Mouse (Mus musculus) lung, postnatal 4 days (tissue): ENCODE results near the gene Etfb.

Source experiments
- DNase-seq, 2 experiments: peaks; one replicate each; pipeline ENCODE4 v3.0.0; 2021

Etfb gene

DNA sequence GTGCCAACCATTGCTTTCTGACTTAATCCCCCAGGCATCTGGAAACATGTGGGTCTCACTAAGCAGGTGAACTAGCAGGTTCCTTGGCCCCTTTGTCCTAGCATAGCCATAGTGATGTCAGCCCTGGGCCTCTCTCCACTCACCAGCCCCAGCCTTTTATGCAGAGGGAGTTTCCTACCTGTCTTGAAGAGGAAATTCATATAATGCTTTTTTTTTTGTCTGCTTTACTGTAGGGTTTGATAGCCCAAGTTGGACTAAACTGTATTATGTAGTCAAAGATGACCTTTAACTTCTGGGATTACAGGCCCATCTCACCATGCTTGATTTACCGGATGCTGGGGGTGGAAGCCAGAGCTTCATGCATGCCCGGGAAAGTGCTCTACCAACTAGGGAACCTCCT lies 5.9 kb downstream of the Etfb start:
- DNase-seq: no peak

DNA sequence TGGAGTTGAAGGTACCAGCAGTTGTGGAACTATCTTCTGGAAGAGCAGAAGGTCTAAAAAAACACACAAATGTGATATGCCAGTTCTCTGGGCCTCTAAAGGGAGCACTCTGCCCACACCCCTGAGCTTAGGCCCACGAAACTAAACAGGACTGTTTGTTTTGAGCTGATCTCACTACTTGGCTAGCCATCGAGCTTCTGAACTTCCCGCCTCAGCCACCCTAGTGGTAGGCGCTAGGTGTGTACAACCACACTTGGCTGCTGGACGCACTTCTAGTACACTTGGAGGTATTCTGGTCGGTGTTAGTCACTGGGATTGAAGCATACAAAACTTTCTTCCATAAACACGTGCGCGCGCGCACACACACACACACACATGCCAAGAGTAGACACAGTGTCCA lies 7.8 kb downstream of the Etfb start:
- no peak for DNase-seq

DNA sequence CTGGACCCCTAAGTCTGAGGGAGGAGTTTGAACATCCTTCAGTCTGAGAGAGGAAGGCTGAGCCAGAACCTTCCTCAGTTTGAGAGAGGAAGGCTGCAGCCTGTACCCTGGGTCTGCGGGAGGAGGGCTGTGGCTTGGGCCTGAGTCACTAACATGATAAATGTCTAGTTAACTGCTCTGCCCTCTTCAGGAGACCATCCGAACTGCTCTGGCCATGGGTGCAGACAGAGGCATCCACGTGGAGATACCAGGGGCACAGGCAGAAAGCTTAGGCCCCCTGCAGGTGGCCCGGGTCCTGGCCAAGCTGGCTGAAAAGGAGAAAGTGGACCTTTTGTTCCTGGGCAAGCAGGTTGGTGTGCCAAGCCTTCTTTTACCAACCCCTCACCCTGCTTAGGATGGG lies 8.7 kb downstream of the Etfb start:
- peak in 1 of 2 experiments; percentile 53 for DNase-seq

DNA sequence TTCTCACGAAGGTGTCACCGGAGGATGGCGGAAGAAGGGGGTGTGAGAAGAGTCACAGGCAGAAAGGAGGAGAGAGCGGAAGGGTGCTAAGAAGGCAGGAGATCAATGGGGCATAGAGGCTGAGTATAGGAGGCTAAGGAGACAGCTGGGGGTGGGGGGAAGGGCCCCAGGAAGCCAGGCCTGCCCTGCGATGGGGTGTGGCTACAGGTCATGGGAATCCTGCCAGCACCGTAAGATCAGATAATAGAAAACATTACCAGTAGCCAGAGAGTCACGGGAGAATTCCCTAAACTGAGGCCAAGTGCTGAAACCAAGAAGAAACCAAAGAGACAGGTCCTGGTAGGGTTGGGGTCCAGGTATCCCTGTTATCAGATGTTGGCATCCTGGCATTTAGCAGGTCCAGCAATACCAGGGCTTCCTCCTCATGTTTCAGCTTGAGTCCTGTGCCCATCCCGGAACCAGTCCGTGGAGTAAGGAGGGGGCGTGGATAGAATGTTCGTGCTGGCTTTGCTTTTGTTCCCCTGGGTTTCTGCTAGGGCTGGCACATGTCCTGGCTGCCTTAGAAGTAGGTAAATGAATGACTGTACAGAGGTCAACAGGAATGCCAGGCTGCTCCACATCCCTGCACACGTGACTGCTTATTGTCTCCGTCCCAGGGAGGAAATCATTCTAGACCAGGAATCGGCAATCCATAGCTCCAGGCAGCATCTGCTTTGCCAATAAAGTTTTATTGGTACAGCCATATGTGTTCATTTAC lies 9.9 kb downstream of the Etfb start:
- no peak for DNase-seq

DNA sequence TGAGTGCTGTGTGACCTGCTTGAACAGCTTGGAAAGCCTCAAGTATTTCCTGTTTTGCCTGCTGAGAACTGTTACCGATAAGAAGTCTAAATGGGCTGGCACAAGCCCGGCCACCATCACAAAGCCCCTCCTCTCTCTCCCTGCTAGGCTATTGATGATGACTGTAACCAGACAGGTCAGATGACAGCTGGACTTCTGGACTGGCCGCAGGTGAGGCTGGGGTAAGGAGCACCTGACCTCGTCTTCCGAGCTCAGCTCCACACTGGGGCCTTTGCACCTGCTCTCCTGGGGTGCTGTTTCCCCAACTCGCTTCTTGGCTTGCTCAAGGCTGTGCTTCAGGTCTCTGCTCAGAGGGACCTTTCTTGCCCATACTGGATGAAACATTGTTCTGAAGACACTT lies 10.5 kb downstream of the Etfb start:
- DNase-seq: no peak

DNA sequence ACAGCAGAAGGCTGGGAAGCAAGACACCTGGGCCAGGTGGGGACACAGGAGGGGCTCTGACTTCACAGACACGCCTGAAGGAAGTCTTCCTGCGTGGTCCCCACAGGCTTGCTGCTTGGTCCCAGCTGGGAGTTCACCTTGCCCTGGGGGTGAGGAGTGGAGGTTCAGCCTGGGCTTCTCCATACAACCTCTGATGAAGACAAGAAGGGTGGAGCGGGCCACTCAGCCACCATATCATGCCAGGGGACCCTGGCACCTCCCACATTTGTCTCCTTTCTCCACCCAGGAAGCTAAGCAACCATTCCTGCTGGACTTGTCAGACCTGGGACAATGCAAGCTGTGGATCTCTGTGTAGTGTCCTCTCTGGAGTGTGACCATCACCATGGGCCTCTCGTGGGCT lies 19.0 kb downstream of the Etfb start, which contains the start of gene Vsig10l:
Gene Vsig10l (plus strand): TSS at position 301 of the 400 bp plus-strand sequence.
- DNase-seq: no peak

DNA sequence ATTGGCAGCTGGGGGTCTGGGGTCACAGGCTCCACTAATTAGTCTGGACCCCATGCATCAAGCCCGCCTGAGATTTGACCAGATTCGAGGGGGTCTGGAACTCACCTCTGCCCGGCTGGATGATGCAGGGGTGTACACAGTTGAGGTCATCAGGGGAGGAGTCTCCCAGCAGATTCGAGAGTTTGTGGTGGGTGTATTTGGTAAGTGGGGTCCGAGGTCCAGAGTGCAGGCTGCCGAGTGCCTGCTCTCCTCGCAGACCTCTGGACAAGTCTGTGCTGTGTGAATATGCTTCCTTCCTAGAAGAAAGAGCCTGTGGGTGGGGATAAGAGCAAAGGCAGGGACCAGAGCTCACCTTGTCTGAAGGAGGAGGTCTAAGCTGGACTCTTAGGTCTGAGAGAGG lies 20.1 kb downstream of the Etfb start:
- no peak for DNase-seq

DNA sequence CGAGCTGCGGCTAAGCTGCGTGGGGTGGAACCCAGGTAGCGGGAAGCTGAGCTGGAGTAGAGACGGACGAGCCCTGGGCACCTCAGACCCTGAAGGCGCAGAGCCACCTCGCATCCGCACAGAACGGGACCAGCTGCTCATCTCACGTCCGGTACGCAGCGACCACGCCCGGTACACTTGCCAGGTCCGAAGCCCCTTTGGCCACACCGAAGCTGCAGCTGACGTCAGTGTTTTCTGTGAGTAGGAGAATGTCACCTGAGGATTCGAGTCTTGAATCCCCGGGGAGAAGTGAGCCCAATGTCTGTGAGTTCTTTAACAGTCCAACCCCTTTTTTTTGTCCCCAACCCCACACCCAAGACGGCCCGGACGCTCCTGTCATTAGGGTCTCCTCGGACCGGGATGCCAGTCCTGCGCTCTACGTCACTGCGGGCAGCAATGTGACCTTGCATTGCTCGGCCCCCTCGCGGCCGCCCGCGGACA lies 21.0 kb downstream of the Etfb start:
- DNase-seq: no peak

DNA sequence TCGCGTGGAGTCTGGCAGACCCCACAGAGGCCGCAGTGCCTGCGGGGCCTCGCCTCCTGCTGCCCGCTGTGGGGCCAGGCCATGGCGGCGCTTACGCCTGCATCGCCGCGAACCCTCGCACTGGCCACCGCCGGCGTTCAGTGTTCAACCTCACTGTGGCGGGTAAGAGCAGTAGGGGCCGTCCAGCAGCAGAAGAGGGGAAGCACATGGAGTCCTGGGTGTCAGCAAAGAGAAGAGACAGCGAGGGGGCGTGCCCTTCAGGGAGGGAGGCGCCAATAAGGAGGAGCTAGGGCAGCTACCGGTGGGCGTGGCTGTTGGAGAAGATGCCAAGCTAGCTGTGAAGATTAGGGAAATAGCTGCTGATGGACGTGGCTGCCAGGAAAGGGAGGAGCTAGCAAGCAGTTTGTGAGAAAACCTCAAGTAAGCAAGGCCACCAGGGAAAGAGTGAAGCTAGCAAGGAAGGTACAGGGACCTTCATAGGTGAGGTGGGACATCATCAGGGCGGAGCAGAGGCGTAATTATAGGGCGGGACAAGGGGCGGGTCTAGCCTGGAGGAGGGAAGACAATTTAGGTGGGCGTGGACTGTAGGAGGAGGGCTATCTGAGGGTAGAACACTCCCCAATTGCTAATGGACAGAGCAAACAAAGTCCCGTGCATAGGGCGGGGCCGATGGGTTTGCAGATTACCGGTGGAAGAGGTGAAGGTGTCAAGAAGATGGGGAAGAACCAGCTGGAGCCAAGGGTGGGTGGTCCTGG lies 21.6 kb downstream of the Etfb start:
- DNase-seq: peak; percentile 94 to 95

DNA sequence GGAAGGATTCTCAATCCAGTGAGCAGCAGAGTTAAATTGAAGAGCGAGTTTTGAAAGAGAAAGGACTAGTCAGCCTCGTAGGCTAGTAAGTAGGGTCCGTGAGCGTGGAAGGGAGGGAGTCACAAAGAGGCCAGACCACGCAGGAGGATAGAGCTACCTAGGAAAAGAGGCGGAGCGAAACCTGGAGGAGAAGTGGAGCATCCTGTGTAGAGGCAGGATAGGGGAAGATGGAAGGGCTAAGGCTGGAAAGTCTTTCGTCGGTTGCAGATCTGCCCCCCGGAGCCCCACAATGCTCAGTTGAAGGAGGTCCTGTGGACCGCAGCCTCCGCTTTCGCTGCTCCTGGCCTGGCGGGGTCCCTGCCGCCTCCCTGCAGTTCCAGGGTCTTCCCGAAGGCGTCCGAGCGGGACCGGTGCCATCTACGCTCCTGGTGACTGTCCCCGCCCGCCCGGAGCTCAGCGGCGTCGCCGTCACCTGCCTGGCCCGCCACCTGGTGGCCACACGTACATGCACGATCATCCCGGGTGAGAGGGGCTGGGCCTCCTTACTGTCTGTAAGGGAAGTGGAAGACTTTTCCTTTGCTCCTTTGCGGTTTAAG lies 22.3 kb downstream of the Etfb start:
- peak; percentile 90 to 92 for DNase-seq

DNA sequence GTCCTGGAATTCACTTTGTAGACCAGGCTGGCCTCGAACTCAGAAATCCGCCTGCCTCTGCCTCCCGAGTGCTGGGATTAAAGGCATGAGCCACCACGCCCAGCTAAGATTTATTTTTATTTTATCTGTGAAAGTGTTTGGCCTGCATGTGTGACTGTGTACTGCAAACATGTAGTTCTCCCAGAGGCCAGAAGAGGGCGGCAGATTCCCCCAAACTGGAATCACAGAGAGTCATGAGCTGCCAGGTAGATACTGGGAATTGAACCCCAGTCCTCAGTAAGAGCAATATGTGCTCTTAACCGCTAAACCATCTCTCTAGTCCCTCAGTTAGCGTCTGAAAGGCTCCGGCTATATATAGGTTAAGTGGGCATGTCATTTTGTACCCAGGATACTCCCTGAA lies 26.5 kb downstream of the Etfb start:
- peak in 1 of 2 experiments; percentile 45 for DNase-seq

DNA sequence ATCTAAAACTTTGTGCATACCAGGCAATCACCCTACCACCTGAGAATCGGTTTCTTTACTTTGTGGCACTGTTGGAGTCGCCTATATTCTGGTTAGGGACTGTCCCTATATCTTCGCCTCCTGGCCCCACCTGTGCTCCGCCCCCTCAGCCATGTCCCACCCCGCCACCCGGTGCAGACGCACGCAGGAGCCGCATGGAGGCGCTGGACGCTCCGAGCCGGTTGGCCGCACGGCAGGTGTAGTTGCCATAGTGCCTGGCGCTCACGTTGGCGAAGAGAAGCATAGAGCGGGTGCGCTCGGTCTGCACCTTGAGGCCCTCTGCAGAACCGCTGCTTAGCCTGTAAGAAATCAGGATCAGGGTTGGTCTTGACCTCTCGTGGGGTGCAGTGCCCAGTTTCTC lies 31.8 kb downstream of the Etfb start:
- peak in 1 of 2 experiments; percentile 40 for DNase-seq

DNA sequence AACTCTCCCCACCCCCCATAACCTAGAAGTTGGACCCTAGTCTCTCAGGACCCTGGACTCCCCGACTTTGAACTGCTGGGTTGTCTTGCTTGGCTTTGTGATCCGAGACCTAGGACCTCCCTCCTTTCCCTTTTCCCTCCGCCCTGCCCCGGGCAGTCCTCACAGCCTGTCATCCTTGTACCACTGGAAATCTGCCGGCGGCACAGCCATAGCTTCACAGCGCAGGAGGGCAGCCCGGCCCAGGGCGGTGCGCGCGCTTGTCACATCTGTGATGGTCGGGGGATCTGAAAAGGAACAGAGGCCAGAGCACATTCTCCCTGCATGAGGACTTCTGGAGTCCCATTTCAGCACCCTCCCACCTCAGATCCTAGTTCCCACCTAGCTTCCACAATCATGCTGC lies 32.5 kb downstream of the Etfb start:
- DNase-seq: no peak

DNA sequence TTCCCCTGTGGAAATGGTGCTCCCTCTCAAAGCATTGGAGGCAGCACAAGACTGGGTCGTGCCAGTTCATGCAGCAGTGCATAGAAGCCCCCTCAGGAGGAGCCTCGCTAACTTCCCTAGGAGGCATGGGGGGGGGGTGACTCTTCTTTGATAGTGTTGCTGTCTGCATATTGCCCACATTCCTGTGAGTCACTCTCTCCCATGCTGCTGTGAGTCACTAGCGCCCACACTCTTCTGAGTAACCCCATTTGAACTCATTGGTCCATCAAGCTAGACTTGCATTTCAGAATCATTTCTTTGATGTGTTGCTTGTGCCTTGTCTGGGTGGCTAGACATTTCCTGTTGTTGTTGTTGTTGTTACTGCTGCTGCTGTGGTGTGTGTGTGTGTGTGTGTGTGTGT lies 37.3 kb downstream of the Etfb start:
- DNase-seq: no peak

DNA sequence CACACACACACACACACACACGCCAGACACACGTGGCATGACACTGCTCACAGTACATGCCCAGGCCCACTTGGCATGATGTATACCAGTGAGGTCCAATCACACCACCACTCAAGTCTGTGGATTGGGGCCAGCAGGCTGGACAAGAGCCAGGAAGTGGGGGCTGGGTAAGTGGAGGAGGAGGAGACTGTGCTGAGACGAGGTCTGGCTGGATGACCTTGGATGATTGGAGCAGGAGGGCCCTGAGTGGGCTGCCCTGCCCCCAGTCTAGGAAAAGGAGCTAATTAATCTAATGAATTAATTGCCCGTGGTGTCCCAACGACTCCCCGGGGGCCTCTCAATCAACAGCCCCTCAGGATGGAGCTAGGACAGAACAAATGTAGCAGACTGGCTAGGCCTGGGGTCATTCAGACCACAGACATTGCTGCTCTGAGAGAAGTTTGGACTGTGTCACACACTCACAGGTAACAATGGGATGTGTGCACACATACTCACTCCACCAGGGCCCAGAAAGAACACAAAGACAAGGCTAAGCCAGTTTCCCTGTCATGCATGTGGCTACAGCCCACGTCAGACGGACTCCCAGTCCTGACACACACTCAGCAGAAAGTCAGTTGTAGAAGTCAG lies 38.3 kb downstream of the Etfb start:
- DNase-seq: peak; percentile 40 to 51

DNA sequence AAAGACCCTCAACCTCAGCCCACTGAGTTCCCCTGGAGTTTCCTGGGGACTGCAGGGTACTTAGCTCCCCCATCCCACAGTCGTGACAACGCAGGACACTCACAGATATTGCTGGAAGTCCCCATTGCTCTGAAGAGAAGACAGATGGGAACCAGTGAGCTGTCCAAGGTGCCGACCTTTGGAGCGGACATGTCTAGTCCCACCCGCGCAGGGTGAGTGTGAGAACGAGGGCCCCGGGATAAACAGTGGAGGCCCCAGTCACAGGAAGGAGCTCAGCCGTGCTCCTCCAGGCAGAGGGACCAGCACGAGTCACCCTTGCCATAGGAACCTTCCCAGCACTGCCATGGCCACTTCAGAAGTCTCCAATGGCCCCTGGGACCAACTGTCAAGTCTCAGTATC lies 39.4 kb downstream of the Etfb start:
- DNase-seq: no peak

DNA sequence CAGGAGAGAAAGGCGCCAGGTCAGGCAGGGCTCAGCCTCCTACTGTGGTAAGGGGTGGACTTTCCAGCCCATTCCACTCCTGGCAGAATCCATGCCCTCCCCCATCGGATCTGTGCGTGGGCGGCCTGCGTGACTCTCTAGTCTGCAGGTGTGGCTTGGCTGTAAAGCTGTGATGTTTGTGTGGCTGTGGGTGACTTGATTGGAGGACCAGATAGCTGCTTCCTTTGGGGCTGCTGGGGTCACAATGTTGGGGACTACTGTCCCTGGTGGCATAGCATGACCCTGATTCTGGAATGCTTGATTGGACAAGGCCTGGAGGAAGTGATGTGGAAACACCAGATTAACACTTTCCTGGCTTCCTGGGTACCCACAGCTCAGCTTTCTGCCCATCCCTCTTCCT lies 44.8 kb downstream of the Etfb start:
- DNase-seq: no peak

DNA sequence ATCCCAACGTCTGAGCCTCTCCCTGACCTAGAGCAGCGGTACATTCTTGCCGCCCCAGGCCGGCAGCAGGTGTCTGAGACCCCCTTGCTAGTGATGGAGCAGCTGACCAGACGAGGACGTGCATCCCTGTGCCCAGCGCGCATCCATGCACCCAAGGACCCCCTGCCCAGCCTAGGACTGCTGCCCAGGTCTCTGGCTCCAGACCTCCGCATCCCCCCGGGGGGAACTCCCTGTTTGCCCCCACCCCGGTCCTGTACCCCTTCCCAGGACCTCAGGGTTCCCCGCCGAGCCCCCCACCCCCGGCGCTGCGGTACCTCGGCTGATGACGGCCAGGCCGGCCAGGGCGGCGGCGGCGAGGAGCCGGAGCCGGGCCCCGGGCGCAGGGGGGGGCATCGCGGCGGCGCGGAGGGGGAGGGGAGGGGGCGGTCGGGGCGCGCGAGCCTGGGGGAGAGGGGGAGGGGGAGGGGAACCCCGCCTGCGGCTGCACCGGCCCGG lies 45.8 kb downstream of the Etfb start, which contains the start of gene Iglon5:
Gene Iglon5 (minus strand): TSS at position 445 of the 495 bp plus-strand sequence.
- DNase-seq: no peak

DNA sequence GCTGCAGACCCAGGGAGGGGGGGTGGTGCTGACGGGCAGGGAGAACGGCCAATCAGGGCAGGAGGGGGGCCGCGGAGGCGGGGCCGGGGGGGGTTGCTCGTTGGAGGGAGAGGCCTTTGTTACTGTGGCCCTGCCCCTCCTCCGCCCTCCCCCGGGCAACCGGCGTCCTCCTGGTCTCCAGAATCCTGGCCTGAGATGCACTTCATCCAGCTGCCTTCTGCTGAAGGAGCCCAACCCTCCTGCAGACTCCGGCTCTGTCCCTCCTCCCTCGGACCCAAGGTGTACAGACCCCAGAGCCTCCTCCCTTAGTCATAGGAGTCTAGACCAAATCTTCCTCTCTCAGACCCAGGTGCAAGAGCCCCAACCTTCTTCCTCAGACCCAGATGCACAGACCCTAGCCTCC lies 46.3 kb downstream of the Etfb start:
- peak in 1 of 2 experiments; percentile 18 for DNase-seq

DNA sequence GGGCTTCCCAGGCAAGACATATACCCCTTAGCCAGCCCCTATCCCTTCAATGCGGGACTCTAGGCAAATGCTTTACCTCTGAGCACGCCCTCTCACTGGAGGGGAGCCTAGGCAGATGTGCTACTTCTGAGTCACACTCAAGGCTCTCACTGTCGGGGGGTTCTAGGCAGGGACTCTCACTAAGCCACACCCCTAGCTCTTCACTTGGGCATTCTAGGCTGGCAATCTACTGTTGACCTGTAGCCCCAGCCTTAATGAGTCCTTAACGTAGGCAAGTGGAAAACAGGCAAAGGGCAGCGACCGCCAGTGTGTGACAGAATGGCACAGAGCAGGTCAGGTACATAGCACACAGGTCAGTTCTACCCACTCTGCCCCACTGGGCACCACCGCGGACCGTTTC lies 47.0 kb downstream of the Etfb start:
- no peak for DNase-seq

DNA sequence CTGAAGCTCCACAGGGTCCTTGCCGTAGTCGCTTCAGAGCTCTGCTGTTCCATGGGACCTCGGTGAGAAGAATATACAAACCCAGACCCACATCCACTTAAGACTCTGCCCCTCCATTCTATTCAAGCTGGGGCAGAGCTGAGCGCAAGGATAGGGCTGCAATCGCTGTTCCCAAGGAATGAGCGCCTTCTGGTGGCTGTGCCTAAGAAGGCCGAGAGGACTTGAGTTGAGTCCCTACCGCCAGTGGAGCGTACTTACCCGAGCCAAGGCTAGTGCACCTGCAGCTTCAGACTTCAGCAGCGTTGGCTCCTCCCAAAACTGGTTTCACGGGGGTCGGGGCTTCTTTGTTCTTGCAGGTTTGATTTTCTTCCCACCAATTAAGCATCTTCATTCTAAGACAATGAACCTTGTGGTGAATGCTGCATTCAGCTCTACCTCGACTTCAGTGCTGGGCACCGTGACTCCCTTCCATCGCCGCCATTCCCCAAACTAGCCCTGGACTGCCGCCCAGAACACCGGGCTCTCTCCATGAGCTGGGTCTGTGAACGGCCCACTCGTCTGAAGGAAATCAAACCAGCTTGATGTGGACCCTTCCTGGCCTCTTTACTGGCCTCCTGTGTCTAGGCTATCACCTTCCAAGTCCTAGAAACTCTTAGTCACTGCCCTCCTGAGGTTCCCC lies 51.6 kb downstream of the Etfb start:
- peak in 1 of 2 experiments; percentile 41 for DNase-seq
